Mouse (Mus musculus): Measurements from ENCODE around the gene Pla2g5. TPM values are rescaled to one million over a fixed set of nuclear protein-coding genes. Genes with fewer than 3 reads are reported as not detected.

The Pla2g5 gene
- polyA plus RNA-seq, 1 experiment from 2014 or later: 0.28 TPM

DNA sequence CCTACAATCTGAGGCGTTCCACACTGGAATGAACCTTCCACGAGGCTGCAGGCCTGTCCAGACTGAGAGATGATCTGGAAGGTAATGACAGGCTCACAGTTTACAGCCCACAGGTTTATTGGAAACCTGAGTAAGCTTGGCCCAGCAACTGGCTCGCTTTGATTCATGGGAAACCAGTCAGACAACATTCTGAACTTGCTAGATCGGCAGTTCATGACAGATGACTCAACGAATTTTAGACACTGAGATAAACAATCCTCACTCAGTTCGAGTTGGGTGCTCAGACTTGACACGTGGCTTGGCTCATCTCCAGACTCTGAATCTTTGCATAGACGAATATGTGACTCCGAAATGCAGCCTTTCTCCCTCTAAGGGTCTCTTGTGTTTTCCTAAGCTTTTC, 70.7 kb downstream of the Pla2g5 start:
- no peak overlapping the region for H3K9ac ChIP-seq
- H3K4me2 ChIP-seq: no peak overlapping the region
- ATAC-seq (ENCODE audit: low read depth): no peak
- peaks cover 3% of the 10 kb centered on the region; the same call in 1 of the 2 replicates for H3K27me3 ChIP-seq
- H3K4me3 ChIP-seq: no peak overlapping the region
- no peaks in the 10 kb centered on the region for H3K36me3 ChIP-seq
- H3K27ac ChIP-seq (replicated peaks): no peak overlapping the region
- 69% methylated on average over 9 of the region's 9 CpGs for WGBS
- no peaks in the 10 kb centered on the region for H3K4me1 ChIP-seq (replicated peaks)
- no peaks in the 10 kb centered on the region for H3K9me3 ChIP-seq

DNA sequence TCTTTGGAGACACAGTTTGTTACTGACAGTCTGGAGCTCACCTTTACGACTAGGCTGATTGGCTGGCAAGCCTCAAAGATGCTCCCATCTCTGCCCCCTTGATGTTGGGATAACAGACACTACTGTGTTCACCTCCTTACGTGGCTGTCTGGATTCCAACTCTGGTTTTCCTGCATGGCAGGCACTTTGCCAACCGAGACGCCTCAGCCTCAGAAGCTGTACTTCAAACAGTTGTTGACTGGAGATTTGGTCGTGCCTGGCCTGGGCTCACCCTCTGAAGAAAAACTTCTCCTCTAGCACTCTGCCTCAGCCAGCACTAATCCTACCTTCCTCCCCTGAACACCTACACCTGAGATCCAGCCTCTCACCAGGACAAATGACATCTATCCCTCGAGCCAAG, 71.8 kb downstream of the Pla2g5 start:
- 75% methylated on average over 6 of the region's 6 CpGs for WGBS
- ATAC-seq (ENCODE audit: low read depth): no peak
- H3K4me2 ChIP-seq: no peak overlapping the region

DNA sequence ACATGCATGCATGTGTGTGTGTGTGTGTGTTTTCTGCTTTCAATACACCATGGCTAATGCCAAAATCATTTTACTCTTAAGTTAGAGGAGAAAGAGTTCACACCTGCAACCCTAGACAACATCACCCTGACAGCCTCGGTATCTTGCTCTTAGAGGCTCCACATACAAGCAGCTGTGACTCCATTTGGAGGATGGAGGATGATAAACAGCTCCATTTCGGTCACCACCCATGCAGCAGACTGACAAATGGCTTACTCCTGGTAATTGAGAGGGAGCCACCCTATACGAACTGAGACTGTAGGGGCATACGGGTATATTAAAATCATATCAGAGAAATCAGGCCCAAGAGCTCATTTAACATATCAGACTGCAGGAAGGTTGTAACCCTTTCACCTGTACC, 74.9 kb downstream of the Pla2g5 start:
- no peak for ATAC-seq (ENCODE audit: low read depth)
- Histone ChIP-seq H3K9me3 (no peaks in the 10 kb centered on the region), H3K4me2 (no peak overlapping the region), H3K27me3 (peaks cover 3% of the 10 kb centered on the region; the same call in 1 of the 2 replicates), H3K9ac (no peak overlapping the region), H3K36me3 (no peaks in the 10 kb centered on the region), H3K4me3 (no peak overlapping the region), H3K27ac (replicated peaks) (no peak overlapping the region), H3K4me1 (replicated peaks) (no peaks in the 10 kb centered on the region)
- 74% methylated on average over 4 of the region's 4 CpGs for WGBS

More for the DNA sequence above, 71.8 kb downstream of the Pla2g5 start:
- no peak overlapping the region for H3K4me3 ChIP-seq
- no peaks in the 10 kb centered on the region for H3K36me3 ChIP-seq
- H3K27ac ChIP-seq (replicated peaks): no peak overlapping the region
- H3K27me3 ChIP-seq: peaks cover 3% of the 10 kb centered on the region; the same call in 1 of the 2 replicates
- H3K9me3 ChIP-seq: no peaks in the 10 kb centered on the region
- H3K9ac ChIP-seq: no peak overlapping the region
- H3K4me1 ChIP-seq (replicated peaks): no peaks in the 10 kb centered on the region

DNA sequence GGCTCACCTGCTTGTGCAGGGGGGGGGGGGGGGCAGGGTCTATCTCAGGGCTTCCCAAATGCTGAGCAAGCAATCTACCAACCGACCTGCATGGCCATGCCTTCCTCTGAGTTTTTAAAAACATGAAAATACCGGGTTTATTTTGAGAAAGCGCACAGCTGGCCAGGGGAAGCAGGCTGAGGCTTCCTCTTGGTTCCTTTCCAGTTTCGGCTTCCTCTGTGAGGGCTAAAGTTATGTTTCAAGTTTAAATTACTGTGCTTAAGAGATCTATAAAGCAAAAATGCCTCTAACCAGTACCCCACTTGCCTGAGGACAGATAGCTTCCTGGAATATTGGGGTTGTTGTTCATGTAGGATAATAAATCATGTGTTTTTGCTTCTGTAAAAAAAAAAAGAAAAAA, 77.1 kb downstream of the Pla2g5 start:
- no peak for ATAC-seq (ENCODE audit: low read depth)
- Histone ChIP-seq H3K4me2 (no peak overlapping the region), H3K9me3 (no peaks in the 10 kb centered on the region), H3K27me3 (peaks cover 3% of the 10 kb centered on the region; the same call in 1 of the 2 replicates), H3K4me1 (replicated peaks) (no peaks in the 10 kb centered on the region), H3K4me3 (no peak overlapping the region), H3K27ac (replicated peaks) (no peak overlapping the region), H3K36me3 (no peaks in the 10 kb centered on the region), H3K9ac (no peak overlapping the region)
- WGBS: 68% methylated on average over 4 of the region's 4 CpGs

DNA sequence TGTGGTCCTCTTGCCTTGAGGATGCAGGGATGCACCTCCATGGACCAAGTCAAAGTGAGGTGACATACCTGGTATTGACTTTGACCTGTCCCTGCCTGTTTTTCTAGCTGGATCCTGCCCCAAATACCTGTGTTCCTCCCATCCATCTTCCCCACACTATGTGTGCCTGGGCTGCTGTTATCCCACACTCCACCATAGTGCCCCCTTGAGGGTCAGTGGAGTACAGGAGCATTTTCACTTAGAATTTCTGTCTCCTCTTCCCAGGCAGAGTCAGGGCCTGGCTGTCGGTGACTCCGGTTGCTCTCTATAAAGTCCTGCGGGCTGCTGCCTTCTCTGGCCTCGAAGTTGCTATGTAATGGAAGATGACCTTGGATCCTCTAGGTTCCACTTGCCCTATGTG, 77.6 kb downstream of the Pla2g5 start:
- Histone ChIP-seq H3K9me3 (no peaks in the 10 kb centered on the region), H3K36me3 (no peaks in the 10 kb centered on the region), H3K27me3 (peaks cover 3% of the 10 kb centered on the region; the same call in 1 of the 2 replicates), H3K27ac (replicated peaks) (no peak overlapping the region), H3K4me3 (no peak overlapping the region), H3K4me2 (no peak overlapping the region), H3K4me1 (replicated peaks) (no peaks in the 10 kb centered on the region), H3K9ac (no peak overlapping the region)
- 63% methylated on average over 4 of the region's 4 CpGs for WGBS
- ATAC-seq (ENCODE audit: low read depth): no peak

DNA sequence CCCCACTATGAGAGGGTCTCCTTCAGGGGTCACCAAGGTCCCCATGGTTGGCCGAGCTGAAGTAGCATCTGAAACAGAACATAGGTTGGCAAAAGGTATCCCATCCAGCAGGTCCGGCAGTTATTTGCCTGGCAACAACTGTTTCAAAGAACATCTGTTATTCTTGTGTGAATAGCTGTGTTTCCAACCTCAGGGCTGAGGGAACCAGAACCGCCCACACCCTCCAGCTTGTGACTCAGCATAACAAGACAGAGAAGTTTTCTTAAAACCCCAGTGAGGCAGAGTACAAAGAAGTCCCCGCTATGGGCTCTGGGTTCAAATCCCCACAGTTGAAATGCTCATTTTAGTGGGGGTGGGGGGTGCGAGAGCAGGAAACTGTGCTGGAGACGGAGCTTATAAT, 81.2 kb downstream of the Pla2g5 start:
- H3K27ac ChIP-seq (replicated peaks): no peak overlapping the region
- no peak for ATAC-seq (ENCODE audit: low read depth)
- peaks cover 17% of the 10 kb centered on the region for H3K4me1 ChIP-seq (replicated peaks)
- no peak overlapping the region for H3K4me3 ChIP-seq
- WGBS: 78% methylated on average over 6 of the region's 6 CpGs
- no peaks in the 10 kb centered on the region for H3K36me3 ChIP-seq
- H3K4me2 ChIP-seq: no peak overlapping the region
- no peaks in the 10 kb centered on the region for H3K27me3 ChIP-seq
- no peak overlapping the region for H3K9ac ChIP-seq
- no peaks in the 10 kb centered on the region for H3K9me3 ChIP-seq

DNA sequence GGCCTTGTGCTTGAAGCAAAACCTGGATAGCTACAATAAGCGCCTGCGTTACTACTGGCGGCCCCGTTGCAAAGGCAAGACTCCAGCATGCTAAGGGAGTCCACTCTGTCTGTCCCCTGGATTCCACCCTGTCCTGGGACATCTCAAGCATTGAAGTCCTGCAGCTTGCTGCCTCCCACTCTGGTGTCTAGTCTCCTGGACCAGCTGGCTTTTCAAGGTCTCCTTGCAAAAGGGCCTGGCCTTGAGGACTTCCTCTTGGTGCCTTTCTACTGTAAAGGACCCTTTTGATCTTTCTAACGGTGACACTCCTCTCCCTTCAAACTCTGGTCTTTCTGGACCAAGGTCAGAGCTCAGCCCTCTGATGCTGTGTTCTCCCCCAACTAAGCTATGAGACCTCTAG, 83.0 kb downstream of the Pla2g5 start:
- WGBS: 87% methylated on average over 5 of the region's 5 CpGs
- no peak for ATAC-seq (ENCODE audit: low read depth)
- H3K36me3 ChIP-seq: no peaks in the 10 kb centered on the region
- no peaks in the 10 kb centered on the region for H3K27me3 ChIP-seq
- H3K9me3 ChIP-seq: no peaks in the 10 kb centered on the region
- H3K9ac ChIP-seq: no peak overlapping the region
- H3K4me3 ChIP-seq: no peak overlapping the region
- no peak overlapping the region for H3K27ac ChIP-seq (replicated peaks)
- peaks cover 19% of the 10 kb centered on the region for H3K4me1 ChIP-seq (replicated peaks)
- no peak overlapping the region for H3K4me2 ChIP-seq

DNA sequence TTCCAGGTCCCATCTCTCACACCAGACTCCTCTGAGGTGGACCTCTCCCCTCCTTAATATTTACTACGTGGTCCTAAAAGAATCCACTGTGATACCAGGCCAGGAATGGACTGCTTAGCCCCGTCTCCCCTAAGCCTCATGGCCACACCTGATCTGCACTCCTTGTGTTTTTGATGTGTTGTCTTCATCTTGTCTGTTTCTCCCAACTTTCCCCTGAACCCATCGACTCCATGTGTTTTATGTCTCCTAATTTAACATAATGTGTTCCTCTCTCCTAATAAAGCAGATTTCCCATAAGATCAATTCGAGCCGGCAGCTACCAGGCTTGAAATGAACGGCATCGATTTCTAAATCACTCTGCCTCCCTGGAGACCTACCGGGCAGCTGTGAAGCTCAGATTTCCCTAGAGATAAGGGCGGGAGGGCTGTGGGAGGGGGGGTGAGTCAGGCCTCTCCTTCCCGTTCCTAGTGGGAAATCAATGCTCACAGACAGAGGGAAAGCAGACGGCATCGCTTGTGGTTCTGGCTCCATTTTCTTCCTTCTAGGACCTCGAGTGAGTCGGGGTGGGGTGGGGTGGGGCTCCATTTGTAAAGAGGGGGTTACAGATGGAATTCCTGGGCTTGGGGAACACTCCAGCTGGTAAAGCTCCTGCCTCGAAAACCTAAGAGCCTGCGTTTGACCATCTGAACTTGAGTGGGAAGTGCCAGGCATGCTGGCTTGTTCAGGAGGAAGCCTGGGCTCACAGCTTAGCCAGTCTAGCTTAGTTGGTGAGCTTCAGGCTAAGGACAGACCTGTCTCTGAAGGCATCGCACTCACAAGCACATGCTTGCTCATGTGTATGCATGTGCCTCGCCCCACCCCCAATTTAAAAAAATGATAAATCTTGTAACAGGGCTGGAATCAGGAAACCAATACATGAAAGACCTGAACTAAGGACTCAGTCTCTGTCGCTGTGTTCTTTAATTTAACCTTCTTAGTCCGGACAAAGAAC, 85.6 kb downstream of the Pla2g5 start:
- Histone ChIP-seq H3K4me1 (replicated peaks) (peaks cover 19% of the 10 kb centered on the region), H3K9ac (0 out of 2 replicates have a peak overlapping the region, but pooled peaks have one; percentile 22), H3K9me3 (no peaks in the 10 kb centered on the region), H3K4me2 (0 out of 2 replicates have a peak overlapping the region, but pooled peaks have one; percentile 9), H3K27ac (replicated peaks) (peak overlapping the region; percentile 91), H3K36me3 (no peaks in the 10 kb centered on the region), H3K4me3 (no peak overlapping the region), H3K27me3 (no peaks in the 10 kb centered on the region)
- ATAC-seq (ENCODE audit: low read depth): peak; percentile 90
- whole genome bisulfite sequencing: 37% methylated on average over 20 of the region's 20 CpGs

DNA sequence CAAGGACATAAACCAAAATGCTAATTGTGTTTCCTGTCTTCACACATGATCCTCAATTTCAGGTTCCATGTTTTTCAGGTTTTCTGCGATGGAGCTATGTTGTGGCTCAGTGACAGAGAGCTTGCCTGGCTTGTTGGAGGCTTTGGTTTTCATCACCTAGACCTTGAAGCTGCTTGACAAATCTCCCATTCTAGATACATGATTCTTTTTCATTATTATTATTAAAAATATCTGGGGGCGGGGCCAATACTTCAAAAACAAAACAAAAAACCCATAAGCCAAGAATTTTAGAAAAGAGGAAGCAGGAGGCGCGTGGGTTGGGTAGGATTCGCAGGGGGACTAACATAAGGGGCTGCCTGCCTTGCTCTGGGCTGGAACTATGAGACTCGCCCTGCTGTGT, 87.8 kb downstream of the Pla2g5 start, which contains the start of gene Pla2g2d:
Gene Pla2g2d, plus strand, starts transcription at position 301 of the 400 bp plus-strand sequence.
- Histone ChIP-seq H3K4me3 (no peak within 1 kb of the TSS), H3K9ac (no peak within 1 kb of the TSS), H3K4me2 (no peak within 1 kb of the TSS), H3K4me1 (replicated peaks) (peaks cover 19% of the 10 kb centered on the region), H3K27ac (replicated peaks) (peak within 1 kb of the TSS; percentile 91), H3K9me3 (no peaks in the 10 kb centered on the region), H3K27me3 (no peaks in the 10 kb centered on the region), H3K36me3 (no peaks in the 10 kb centered on the region)
- ATAC-seq (ENCODE audit: low read depth): no peak
- 86% methylated on average over 6 of the region's 6 CpGs for WGBS

DNA sequence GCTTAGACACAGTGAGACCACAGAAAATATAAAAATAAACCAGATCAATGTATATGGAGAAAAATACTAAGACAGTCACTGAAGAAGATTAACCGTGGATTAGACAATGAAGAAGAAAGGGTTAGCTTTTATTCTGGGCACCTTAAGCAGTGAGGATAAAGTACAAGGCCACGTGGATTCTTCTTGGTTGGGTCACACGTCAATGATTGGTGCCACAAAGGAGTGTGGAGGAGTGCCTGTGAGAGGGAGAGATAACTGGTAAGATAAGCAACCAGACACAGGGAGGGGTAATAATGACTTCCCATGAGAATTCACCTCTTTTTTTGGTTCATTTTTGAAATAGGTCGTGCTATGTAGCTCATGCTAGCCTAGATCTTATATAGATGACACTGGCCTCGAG, 90.9 kb downstream of the Pla2g5 start:
- H3K27ac ChIP-seq (replicated peaks): no peak overlapping the region
- no peak overlapping the region for H3K4me2 ChIP-seq
- H3K9ac ChIP-seq: no peak overlapping the region
- no peak overlapping the region for H3K4me3 ChIP-seq
- H3K4me1 ChIP-seq (replicated peaks): peaks cover 5% of the 10 kb centered on the region
- no peak for ATAC-seq (ENCODE audit: low read depth)
- H3K27me3 ChIP-seq: no peaks in the 10 kb centered on the region
- no peaks in the 10 kb centered on the region for H3K36me3 ChIP-seq
- H3K9me3 ChIP-seq: no peaks in the 10 kb centered on the region
- 90% methylated on average over 5 of the region's 5 CpGs for WGBS

DNA sequence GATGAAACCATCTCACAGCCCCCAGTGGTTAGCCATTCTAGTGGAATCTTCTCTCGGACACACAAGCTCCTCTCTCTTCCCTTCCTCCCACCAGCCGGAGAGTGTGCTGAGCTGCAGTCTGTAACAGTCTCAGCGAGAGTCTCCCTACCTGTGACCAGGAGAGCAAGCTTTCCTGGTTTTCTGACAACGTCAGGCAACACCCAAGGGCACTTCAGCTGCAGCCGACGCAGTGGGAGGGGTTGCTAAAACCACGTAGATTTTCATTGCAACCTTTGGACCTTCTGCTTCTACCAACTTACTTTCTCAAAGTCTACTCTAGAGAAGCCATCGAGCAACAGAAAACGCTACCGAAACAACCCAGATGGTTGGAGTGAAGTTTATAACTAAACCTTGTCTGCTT, 91.3 kb downstream of the Pla2g5 start:
- Histone ChIP-seq H3K9ac (no peak overlapping the region), H3K27me3 (no peaks in the 10 kb centered on the region), H3K4me3 (no peak overlapping the region), H3K9me3 (no peaks in the 10 kb centered on the region), H3K4me2 (no peak overlapping the region), H3K36me3 (no peaks in the 10 kb centered on the region), H3K4me1 (replicated peaks) (peaks cover 1% of the 10 kb centered on the region; the same call in 1 of the 2 replicates), H3K27ac (replicated peaks) (no peak overlapping the region)
- 88% methylated on average over 10 of the region's 10 CpGs for WGBS
- ATAC-seq (ENCODE audit: low read depth): no peak

DNA sequence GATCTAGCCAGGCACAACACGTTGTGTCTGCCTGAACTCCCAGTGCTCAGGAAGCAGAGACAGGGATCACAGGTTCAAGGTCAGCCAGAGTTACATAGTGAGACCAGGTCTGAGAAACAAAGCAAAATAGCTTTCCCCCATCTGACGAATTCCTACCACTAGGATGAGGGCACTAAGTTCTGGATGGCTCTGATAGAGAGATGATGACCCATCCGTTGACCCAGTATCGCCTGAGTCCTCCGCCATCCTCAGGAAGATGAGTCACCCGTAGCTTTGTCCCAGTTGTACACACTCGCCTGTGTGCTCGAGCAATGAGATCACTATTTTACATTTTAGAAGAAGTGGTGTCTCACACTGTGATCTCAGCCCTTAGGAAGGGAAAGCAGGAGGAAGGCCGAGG, 101.0 kb downstream of the Pla2g5 start:
- ATAC-seq (ENCODE audit: low read depth): no peak
- no peak overlapping the region for H3K9ac ChIP-seq
- H3K27me3 ChIP-seq: no peaks in the 10 kb centered on the region
- H3K9me3 ChIP-seq: no peaks in the 10 kb centered on the region
- no peak overlapping the region for H3K4me3 ChIP-seq
- H3K27ac ChIP-seq (replicated peaks): no peak overlapping the region
- H3K4me2 ChIP-seq: no peak overlapping the region
- H3K4me1 ChIP-seq (replicated peaks): no peaks in the 10 kb centered on the region
- WGBS: 87% methylated on average over 9 of the region's 9 CpGs
- no peaks in the 10 kb centered on the region for H3K36me3 ChIP-seq
